Mouse (Mus musculus): ENCODE data around the gene Pak7. TPM values are rescaled to one million over a fixed set of nuclear protein-coding genes. Genes with fewer than 3 reads are reported as not detected.

Gene Pak7
- polyA plus RNA-seq, 1 experiment from 2014 or later: 1.4 TPM

GRCm38 (mm10) chr2:136050793-136051615 is 336.8 kb downstream of the Pak7 start:
- Histone ChIP-seq H3K27me3 (replicated peaks; ENCODE audit: control insufficient read depth, insufficient read depth, low read length) (peaks cover 3% of the 10 kb centered on the region; the same call in 1 of the 2 replicates), H3K4me1 (ENCODE audit: control insufficient read depth, insufficient read depth, low read length) (peaks cover 13% of the 10 kb centered on the region), H3K27ac (replicated peaks; ENCODE audit: low read depth, low read length) (no peak overlapping the region), H3K36me3 (ENCODE audit: control insufficient read depth, insufficient read depth, low read length) (no peaks in the 10 kb centered on the region), H3K4me3 (ENCODE audit: low read depth, low read length) (peak overlapping the region; percentile 29), H3K4me2 (ENCODE audit: low read depth, low read length) (peak overlapping the region; percentile 59), H3K9me3 (ENCODE audit: control insufficient read depth, low read length) (no peaks in the 10 kb centered on the region), H3K9ac (ENCODE audit: low read depth, low read length) (0 out of 2 replicates have a peak overlapping the region, but pooled peaks have one; percentile 2)
- 12% methylated on average over 27 of the region's 27 CpGs for WGBS
- no peak for DNase-seq (ENCODE audit: low spot score)
- peak; percentile 62 for ATAC-seq (ENCODE audit: low read depth)

DNA sequence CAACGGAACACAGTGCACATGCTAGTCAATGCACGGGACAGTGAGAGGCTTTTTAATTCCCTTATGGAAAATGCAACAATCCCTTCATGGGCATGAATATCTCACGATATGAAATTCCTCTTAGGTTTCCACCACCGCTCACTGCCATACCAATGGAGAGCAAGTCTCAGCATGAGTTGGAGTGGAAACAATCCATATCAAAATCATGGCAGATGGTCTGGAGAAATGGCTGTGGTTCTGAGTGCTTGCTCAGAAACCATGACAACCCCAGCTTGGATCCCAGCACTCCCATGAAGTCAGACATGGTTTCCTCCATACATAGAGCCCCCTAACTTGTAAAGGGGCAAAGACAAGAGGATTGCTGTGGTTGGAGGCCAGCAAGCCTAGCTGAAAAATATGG is 339.3 kb downstream of the Pak7 start:
- DNase-seq (ENCODE audit: low spot score) (no peak), ATAC-seq (ENCODE audit: low read depth) (no peak)
- Histone ChIP-seq H3K27ac (replicated peaks; ENCODE audit: low read depth, low read length) (no peak overlapping the region), H3K36me3 (ENCODE audit: control insufficient read depth, insufficient read depth, low read length) (no peaks in the 10 kb centered on the region), H3K9me3 (ENCODE audit: control insufficient read depth, low read length) (no peaks in the 10 kb centered on the region), H3K4me2 (ENCODE audit: low read depth, low read length) (no peak overlapping the region), H3K27me3 (replicated peaks; ENCODE audit: control insufficient read depth, insufficient read depth, low read length) (peaks cover 3% of the 10 kb centered on the region; the same call in 1 of the 2 replicates), H3K9ac (ENCODE audit: low read depth, low read length) (no peak overlapping the region), H3K4me3 (ENCODE audit: low read depth, low read length) (no peak overlapping the region), H3K4me1 (ENCODE audit: control insufficient read depth, insufficient read depth, low read length) (peaks cover 13% of the 10 kb centered on the region)
- 89% methylated on average over 4 of the region's 4 CpGs for WGBS

Other genes starting within 250 kb of the Pak7 start
- gene Ankef1, start 113.9 kb upstream of the Pak7 start, polyA plus RNA-seq (2014; fragmentation: Nextera tagmentation; extraction: Ambion mirVana): 1.1 and 1.4 TPM in 2 replicates

Measured in embryonic facial prominence, embryonic 14.5 days (tissue).